9 mouse cellular contexts compared by ENCODE assay signal in the genomic region with DNA sequence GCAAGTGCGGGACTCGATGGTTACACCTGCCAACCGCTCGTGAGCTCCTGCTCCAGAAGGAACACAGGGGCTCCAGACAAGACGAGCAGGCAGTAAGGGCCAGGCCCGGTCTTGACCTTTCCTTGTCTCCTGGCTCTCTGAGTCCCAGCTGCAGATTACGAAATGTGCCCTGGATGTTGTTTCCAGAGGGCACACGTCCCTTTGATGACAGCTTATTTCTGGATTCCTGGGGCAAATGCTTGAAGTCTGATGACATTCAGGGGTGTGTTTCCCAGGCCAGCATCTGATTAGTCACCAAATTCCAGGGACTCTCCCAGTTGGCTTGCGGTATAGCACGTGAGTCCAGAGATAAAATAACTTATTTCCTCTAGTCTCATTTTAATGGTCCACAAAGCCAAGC.
DNase-seq lines count a peak whose midpoint lies in the region; ATAC-seq and TF ChIP-seq lines count a peak whose summit lies in the region.
"Had no signal": no experiment of that assay in that cellular context is flagged by ENCODE, and none has a peak within 500 bp of the region (broad histone marks: within the 10 kb centered on the region; RNA-seq: fewer than 3 reads in every experiment).

No protein-coding gene starts in this region.

- no peak overlapping the region for H3K4me3 ChIP-seq in midbrain, embryonic 15.5 days
- H3K4me3 ChIP-seq in midbrain, postnatal 0 days (ENCODE audit: low read depth, low read length) = no peak overlapping the region
- H3K4me3 ChIP-seq in embryonic fibroblast, embryonic 13.5 days (ENCODE audit: insufficient read depth, low read length) = no peak overlapping the region
- no peak overlapping the region for H3K4me3 ChIP-seq in intestine, embryonic 14.5 days (ENCODE audit: low read depth, low read length)
- no peak overlapping the region for H3K4me3 ChIP-seq in stomach, embryonic 16.5 days (replicated peaks; ENCODE audit: low read length)

- ATAC-seq in midbrain, embryonic 15.5 days (replicated peaks) = no peak
- ATAC-seq in midbrain, postnatal 0 days (ENCODE audit: low FRiP score) = no peak
- ATAC-seq in intestine, embryonic 14.5 days (replicated peaks; ENCODE audit: low FRiP score, low TSS enrichment, low read depth) = 0 out of 2 replicates have a peak, but pooled peaks have one; percentile 19
- peak; percentile 41; the same call in 1 of the 2 replicates for ATAC-seq in stomach, embryonic 16.5 days (ENCODE audit: insufficient read depth, low FRiP score)
- ATAC-seq in megakaryocyte, adult 5-6 weeks (ENCODE audit: poor library complexity, severe bottlenecking) = no peak

- no peaks in the 10 kb centered on the region for H3K36me3 ChIP-seq in midbrain, embryonic 15.5 days (replicated peaks)
- H3K36me3 ChIP-seq in midbrain, postnatal 0 days (ENCODE audit: insufficient read depth, low read length) = no peaks in the 10 kb centered on the region
- H3K36me3 ChIP-seq in intestine, embryonic 14.5 days (ENCODE audit: control insufficient read depth, insufficient read depth, low read length) = no peaks in the 10 kb centered on the region
- no peaks in the 10 kb centered on the region for H3K36me3 ChIP-seq in stomach, embryonic 16.5 days (ENCODE audit: control insufficient read depth, insufficient read depth, low read length)

- H3K4me1 ChIP-seq in midbrain, embryonic 15.5 days = peaks cover 20% of the 10 kb centered on the region
- peaks cover 9% of the 10 kb centered on the region for H3K4me1 ChIP-seq in midbrain, postnatal 0 days (ENCODE audit: insufficient read depth, low read length)
- peaks cover 14% of the 10 kb centered on the region for H3K4me1 ChIP-seq in embryonic fibroblast, embryonic 13.5 days (ENCODE audit: control insufficient read depth, insufficient read depth, low read length)
- no peaks in the 10 kb centered on the region for H3K4me1 ChIP-seq in intestine, embryonic 14.5 days (replicated peaks; ENCODE audit: control insufficient read depth, insufficient read depth, low read length)
- peaks cover 3% of the 10 kb centered on the region; the same call in 1 of the 2 replicates for H3K4me1 ChIP-seq in stomach, embryonic 16.5 days (ENCODE audit: control insufficient read depth, insufficient read depth, low read length)

- intact Hi-C loops in left cerebral cortex, postnatal 36 days (cut with DNase I) = no loop called here

- no peak overlapping the region for H3K9ac ChIP-seq in midbrain, embryonic 15.5 days
- H3K9ac ChIP-seq in midbrain, postnatal 0 days (replicated peaks; ENCODE audit: low read length, poor library complexity, severe bottlenecking) = no peak overlapping the region
- no peak overlapping the region for H3K9ac ChIP-seq in intestine, embryonic 14.5 days (ENCODE audit: low read length)
- no peak overlapping the region for H3K9ac ChIP-seq in stomach, embryonic 16.5 days (ENCODE audit: low read length)
- H3K9ac ChIP-seq: liver, embryonic 14.5 days had no signal

- TF ChIP-seq POLR2A in embryonic fibroblast, embryonic 13.5 days (IDR thresholded peaks at IDR 0.05; ENCODE audit: low read depth, low read length) = no peak

- 0 out of 2 replicates have a peak overlapping the region, but pooled peaks have one; percentile 33 for H3K27ac ChIP-seq in midbrain, embryonic 15.5 days
- H3K27ac ChIP-seq in midbrain, postnatal 0 days (ENCODE audit: low read depth, low read length) = no peak overlapping the region
- H3K27ac ChIP-seq in embryonic fibroblast, embryonic 13.5 days (ENCODE audit: insufficient read depth, low read length) = 0 out of 2 replicates have a peak overlapping the region, but pooled peaks have one; percentile 28
- no peak overlapping the region for H3K27ac ChIP-seq in intestine, embryonic 14.5 days (ENCODE audit: low read depth)
- no peak overlapping the region for H3K27ac ChIP-seq in stomach, embryonic 16.5 days (ENCODE audit: low read length)
- H3K27ac ChIP-seq: liver, embryonic 14.5 days had no signal

- no peaks in the 10 kb centered on the region for H3K27me3 ChIP-seq in midbrain, embryonic 15.5 days (replicated peaks)
- no peaks in the 10 kb centered on the region for H3K27me3 ChIP-seq in midbrain, postnatal 0 days (ENCODE audit: insufficient read depth, low read length)
- H3K27me3 ChIP-seq in intestine, embryonic 14.5 days (replicated peaks; ENCODE audit: control insufficient read depth, insufficient read depth, low read length) = no peaks in the 10 kb centered on the region
- no peaks in the 10 kb centered on the region for H3K27me3 ChIP-seq in stomach, embryonic 16.5 days (ENCODE audit: control insufficient read depth, insufficient read depth, low read length)

- H3K4me2 ChIP-seq in midbrain, embryonic 15.5 days = no peak overlapping the region
- no peak overlapping the region for H3K4me2 ChIP-seq in midbrain, postnatal 0 days (ENCODE audit: low read depth, low read length, poor library complexity, severe bottlenecking)
- no peak overlapping the region for H3K4me2 ChIP-seq in intestine, embryonic 14.5 days (ENCODE audit: low read length)
- H3K4me2 ChIP-seq in stomach, embryonic 16.5 days (ENCODE audit: low read depth, low read length) = no peak overlapping the region

- no peaks in the 10 kb centered on the region for H3K9me3 ChIP-seq in midbrain, embryonic 15.5 days
- no peaks in the 10 kb centered on the region for H3K9me3 ChIP-seq in midbrain, postnatal 0 days (ENCODE audit: low read length)
- H3K9me3 ChIP-seq in intestine, embryonic 14.5 days (ENCODE audit: control insufficient read depth, low read length) = no peaks in the 10 kb centered on the region
- H3K9me3 ChIP-seq in stomach, embryonic 16.5 days (replicated peaks; ENCODE audit: control insufficient read depth, low read length) = no peaks in the 10 kb centered on the region

- TF ChIP-seq CTCF in midbrain, postnatal 0 days (IDR thresholded peaks at IDR 0.05) = no peak
- TF ChIP-seq CTCF in embryonic fibroblast, embryonic 13.5 days (IDR thresholded peaks at IDR 0.05; ENCODE audit: borderline replicate concordance, insufficient read depth, low read length) = no peak

- 50% methylated on average over 10 of the region's 10 CpGs for WGBS in midbrain, embryonic 15.5 days
- WGBS in midbrain, postnatal 0 days = 50% methylated on average over 10 of the region's 10 CpGs
- WGBS in intestine, embryonic 14.5 days = 46% methylated on average over 10 of the region's 10 CpGs
- 40% methylated on average over 10 of the region's 10 CpGs for WGBS in stomach, embryonic 16.5 days

- DNase-seq in midbrain, postnatal 0 days (ENCODE audit: low spot score) = no peak
- no peak for DNase-seq in intestine, embryonic 14.5 days (ENCODE audit: low spot score)
- DNase-seq in spleen, adult 12 weeks (ENCODE audit: low spot score) = no peak
- no peak for DNase-seq in left cerebral cortex, postnatal 36 days (ENCODE audit: low spot score in 2 of 2)

Comparison
In these comparisons a context has a peak if more than half of its experiments do, and no peak if none do; other contexts are left out.
1. H3K27ac ChIP-seq: peak in midbrain, embryonic 15.5 days (single experiment) and embryonic fibroblast, embryonic 13.5 days (single experiment); none in midbrain, postnatal 0 days (single experiment), intestine, embryonic 14.5 days (single experiment) and stomach, embryonic 16.5 days (single experiment).
2. ATAC-seq: peak in intestine, embryonic 14.5 days (single experiment) and stomach, embryonic 16.5 days (single experiment); none in midbrain, embryonic 15.5 days (single experiment), midbrain, postnatal 0 days (single experiment) and megakaryocyte, adult 5-6 weeks (single experiment).